Mouse (Mus musculus): ENCODE measurements at regions not wholly inside any gene's neighbourhood (a gene's known extent, or its start where the extent isn't known, plus 50 kb on each side); places are given as distances from the start of the nearest gene placed in this dataset.

DNA sequence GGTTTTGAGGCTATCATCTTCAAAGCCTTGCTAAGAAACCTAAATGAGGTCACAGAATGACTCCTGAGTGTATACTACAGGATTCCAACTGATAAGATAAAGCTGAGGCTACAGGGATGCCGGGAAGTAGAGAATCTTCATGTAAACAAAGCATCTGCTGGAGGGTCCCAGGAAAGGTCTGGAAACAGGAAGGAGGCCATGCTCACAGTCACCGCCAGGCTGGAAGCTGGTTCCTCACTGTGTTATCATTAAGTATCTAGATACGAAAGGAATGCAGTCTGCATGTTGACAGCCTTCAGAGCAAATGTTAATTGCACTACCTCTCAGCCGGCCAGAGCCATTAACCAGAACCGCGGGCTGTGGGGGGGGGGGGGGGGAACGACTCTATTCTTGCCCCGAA is 96.6 kb upstream of the Slit3 start:
- Histone ChIP-seq H3K9ac (ENCODE audit: control insufficient read depth, low read depth, low read length, poor library complexity, severe bottlenecking) (no peak overlapping the region), H3K9me3 (replicated peaks; ENCODE audit: insufficient read depth, low read length) (no peaks in the 10 kb centered on the region), H3K4me3 (ENCODE audit: control insufficient read depth in 1 of 2, insufficient read depth in 1 of 2, low read depth in 2 of 2, low read length in 2 of 2) (no peak overlapping the region), H3K79me2 (ENCODE audit: control insufficient read depth, insufficient read depth, low read length, poor library complexity) (no peaks in the 10 kb centered on the region), H3K4me1 (ENCODE audit: control insufficient read depth in 1 of 2, insufficient read depth in 2 of 2, low read length in 2 of 2) (no peaks in the 10 kb centered on the region), H3K36me3 (ENCODE audit: control insufficient read depth in 1 of 2, insufficient read depth in 2 of 2, low read length in 2 of 2) (no peaks in the 10 kb centered on the region), H3K27ac (ENCODE audit: control insufficient read depth, low read depth, low read length) (no peak overlapping the region), H3K27me3 (ENCODE audit: control insufficient read depth in 1 of 2, insufficient read depth in 2 of 2, low read length in 2 of 2) (no peaks in the 10 kb centered on the region)
- DNase-seq (ENCODE audit: low read depth, low spot score), result no peak
- TF ChIP-seq BHLHE40 (IDR thresholded peaks at IDR 0.05; ENCODE audit: borderline replicate concordance, low read depth, low read length) (no peak), TAL1 (IDR thresholded peaks at IDR 0.05; ENCODE audit: low read length) (no peak), RAD21 (IDR thresholded peaks at IDR 0.05; ENCODE audit: low read depth, low read length) (no peak), POLR2AphosphoS2 (IDR thresholded peaks at IDR 0.05; ENCODE audit: low read length) (no peak), ZKSCAN1 (IDR thresholded peaks at IDR 0.05; ENCODE audit: low read depth, low read length) (no peak), ZNF384 (IDR thresholded peaks at IDR 0.05; ENCODE audit: low read depth, low read length) (no peak)

DNA sequence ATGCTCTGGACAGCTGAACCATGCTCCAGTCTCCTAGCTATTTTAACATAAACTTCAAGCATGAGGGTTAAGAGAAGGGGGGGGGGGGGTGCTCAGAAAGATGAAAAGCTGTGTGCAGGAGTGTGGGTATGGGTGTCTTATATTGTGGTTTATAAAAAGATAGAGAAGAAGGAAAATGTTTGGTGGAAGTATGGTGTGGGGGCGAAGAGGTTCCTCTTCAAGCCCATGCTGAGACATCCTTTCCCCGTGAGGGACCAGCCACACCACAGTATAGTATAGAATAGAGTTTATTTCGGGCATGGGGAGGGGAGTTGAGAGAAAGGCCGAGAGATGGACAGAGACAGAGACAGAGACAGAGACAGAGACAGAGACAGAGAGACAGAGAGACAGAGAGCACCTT is 97.2 kb upstream of the Slit3 start:
- H3K4me1 ChIP-seq (ENCODE audit: control insufficient read depth in 1 of 2, insufficient read depth in 2 of 2, low read length in 2 of 2), result no peaks in the 10 kb centered on the region
- H3K27ac ChIP-seq (ENCODE audit: control insufficient read depth, low read depth, low read length), result no peak overlapping the region
- DNase-seq (ENCODE audit: low read depth, low spot score), result no peak
- TF ChIP-seq POLR2A (IDR thresholded peaks at IDR 0.05; ENCODE audit: control insufficient read depth in 1 of 2, insufficient read depth in 1 of 2, low read depth in 1 of 2, low read length in 2 of 2, poor library complexity in 1 of 2) (no peak), ZMIZ1 (IDR thresholded peaks at IDR 0.05; ENCODE audit: low read depth, low read length) (no peak), GATA1 (IDR thresholded peaks at IDR 0.05; ENCODE audit: low read depth, low read length) (no peak), TBP (IDR thresholded peaks at IDR 0.05; ENCODE audit: low read depth, low read length) (no peak), BHLHE40 (IDR thresholded peaks at IDR 0.05; ENCODE audit: borderline replicate concordance, low read depth, low read length) (no peak), USF1 (IDR thresholded peaks at IDR 0.05; ENCODE audit: low read depth, low read length) (no peak), TCF12 (IDR thresholded peaks at IDR 0.05; ENCODE audit: low read depth, low read length) (no peak), JUND (IDR thresholded peaks at IDR 0.05; ENCODE audit: low read depth, low read length) (no peak), ZC3H11A (IDR thresholded peaks at IDR 0.05; ENCODE audit: low read depth, low read length) (no peak), CHD2 (IDR thresholded peaks at IDR 0.05; ENCODE audit: low read length) (no peak), UBTF (IDR thresholded peaks at IDR 0.05; ENCODE audit: borderline replicate concordance, insufficient read depth, low read depth, low read length) (no peak), E2F4 (IDR thresholded peaks at IDR 0.05; ENCODE audit: borderline replicate concordance, low read depth, low read length) (no peak), MAFK (IDR thresholded peaks at IDR 0.05; ENCODE audit: borderline replicate concordance, low read depth, low read length) (no peak)
- H3K36me3 ChIP-seq (ENCODE audit: control insufficient read depth in 1 of 2, insufficient read depth in 2 of 2, low read length in 2 of 2), result no peaks in the 10 kb centered on the region
- H3K79me2 ChIP-seq (ENCODE audit: control insufficient read depth, insufficient read depth, low read length, poor library complexity), result no peaks in the 10 kb centered on the region
- no peak overlapping the region for H3K9ac ChIP-seq (ENCODE audit: control insufficient read depth, low read depth, low read length, poor library complexity, severe bottlenecking)
- H3K4me3 ChIP-seq (ENCODE audit: control insufficient read depth in 1 of 2, insufficient read depth in 1 of 2, low read depth in 2 of 2, low read length in 2 of 2), result no peak overlapping the region
- H3K27me3 ChIP-seq (ENCODE audit: control insufficient read depth in 1 of 2, insufficient read depth in 2 of 2, low read length in 2 of 2), result no peaks in the 10 kb centered on the region
- H3K9me3 ChIP-seq (replicated peaks; ENCODE audit: insufficient read depth, low read length), result no peaks in the 10 kb centered on the region
